Mouse (Mus musculus) gastrocnemius, postnatal 10 days (tissue): ENCODE results near the gene Edem3. TPM values are rescaled to one million over a fixed set of nuclear protein-coding genes. Genes with fewer than 3 reads are reported as not detected.
"Not testable (repeated sequence)": the region's sequence is repeated elsewhere in the genome, so short reads cannot be mapped to it uniquely, and the experiment has no call there.

ENCODE experiments used
- DNase-seq: peaks from one replicate; pipeline ENCODE4 v3.0.0; 2021; ENCODE audit warnings: mixed read lengths
- total RNA-seq, 2 experiments: library from RNA; stranded (reverse); gene quantifications; 2 replicates each; pipeline ENCODE4 v1.2.3; 2021

The Edem3 gene
- total RNA-seq, 2 experiments from 2014 or later, result 29.8 to 31.0 TPM

GRCm38 (mm10) chr1:151810628-151811421 lies 55.7 kb downstream of the Edem3 start:
- DNase-seq, result no peak

- DNase-seq, result no peak
These were observed 56.3 kb downstream of the Edem3 start for GRCm38 (mm10) chr1:151811456-151811855.

GRCm38 (mm10) chr1:151812004-151812712 lies 57.0 kb downstream of the Edem3 start:
- no peak for DNase-seq

GRCm38 (mm10) chr1:151816051-151816450 lies 60.9 kb downstream of the Edem3 start:
- no peak for DNase-seq

GRCm38 (mm10) chr1:151819190-151819589 lies 64.0 kb downstream of the Edem3 start:
- no peak for DNase-seq

GRCm38 (mm10) chr1:151820457-151820856 lies 65.3 kb downstream of the Edem3 start:
- DNase-seq, result peak; percentile 69

- DNase-seq, result no peak
These were observed 69.9 kb downstream of the Edem3 start for GRCm38 (mm10) chr1:151825065-151825464.

GRCm38 (mm10) chr1:151831791-151832190 lies 76.6 kb downstream of the Edem3 start:
- DNase-seq, result no peak

- DNase-seq, result no peak
These were observed 80.1 kb downstream of the Edem3 start for GRCm38 (mm10) chr1:151835261-151835660.

GRCm38 (mm10) chr1:151840345-151840744 lies 85.2 kb downstream of the Edem3 start:
- not testable (repeated sequence) for DNase-seq

- DNase-seq, result no peak
These were observed 90.2 kb downstream of the Edem3 start for GRCm38 (mm10) chr1:151845252-151845832.

GRCm38 (mm10) chr1:151845926-151846782 lies 91.0 kb downstream of the Edem3 start:
- DNase-seq, result no peak

GRCm38 (mm10) chr1:151848286-151848685 lies 93.1 kb downstream of the Edem3 start:
- DNase-seq, result no peak

- no peak for DNase-seq
These were observed 94.9 kb downstream of the Edem3 start for GRCm38 (mm10) chr1:151849993-151850608.

GRCm38 (mm10) chr1:151851051-151851848 lies 96.1 kb downstream of the Edem3 start:
- no peak for DNase-seq

- DNase-seq, result no peak
These were observed 96.8 kb downstream of the Edem3 start for GRCm38 (mm10) chr1:151851976-151852375.

GRCm38 (mm10) chr1:151855561-151855960 lies 100.4 kb downstream of the Edem3 start:
- DNase-seq, result no peak

GRCm38 (mm10) chr1:151858474-151858873 lies 103.3 kb downstream of the Edem3 start:
- DNase-seq, result no peak

- no peak for DNase-seq
These were observed 106.3 kb downstream of the Edem3 start for GRCm38 (mm10) chr1:151861334-151861995.

GRCm38 (mm10) chr1:151862109-151862508 lies 106.9 kb downstream of the Edem3 start:
- DNase-seq, result no peak
